Mouse (Mus musculus): ENCODE measurements around the gene Cldn18. TPM values are rescaled to one million over a fixed set of nuclear protein-coding genes. Genes with fewer than 3 reads are reported as not detected.

The Cldn18 gene
- polyA plus RNA-seq, 1 experiment from 2014 or later, result 0.17 TPM

DNA sequence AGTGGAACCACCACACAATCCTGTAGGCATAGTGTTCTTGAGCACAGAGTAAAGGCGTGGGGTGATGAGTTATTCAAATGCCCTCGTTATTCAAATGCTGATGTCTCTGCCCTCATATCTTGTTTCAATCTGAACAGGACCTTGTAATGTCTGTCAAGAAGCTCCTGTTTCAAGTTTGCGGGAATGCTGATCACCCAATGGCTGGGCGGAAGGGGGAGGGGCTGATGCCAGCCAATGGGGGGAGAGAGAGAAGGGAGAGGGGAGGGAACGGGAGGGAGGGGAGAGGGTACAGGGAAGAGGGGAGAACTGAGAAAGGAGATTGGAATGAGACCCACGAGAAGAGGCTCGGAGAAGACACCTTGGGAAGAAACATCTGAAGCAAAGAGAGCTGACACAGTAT is 22.1 kb downstream of the Cldn18 start:
- no peak overlapping the region for H3K4me2 ChIP-seq (ENCODE audit: low read depth, low read length)
- ATAC-seq (ENCODE audit: low read depth), result no peak
- no peak overlapping the region for H3K9ac ChIP-seq (ENCODE audit: low read depth, low read length)
- no peak overlapping the region for H3K4me3 ChIP-seq (ENCODE audit: low read depth, low read length)
- no peaks in the 10 kb centered on the region for H3K27me3 ChIP-seq (ENCODE audit: control insufficient read depth, insufficient read depth, low read depth, low read length)
- no peaks in the 10 kb centered on the region for H3K4me1 ChIP-seq (ENCODE audit: control insufficient read depth, low read depth, low read length)
- no peak overlapping the region for H3K27ac ChIP-seq (ENCODE audit: low read length)
- WGBS (ENCODE audit: insufficient replicate concordance), result 45% methylated on average over 7 of the region's 7 CpGs
- no peaks in the 10 kb centered on the region for H3K9me3 ChIP-seq (replicated peaks; ENCODE audit: control insufficient read depth, low read length)
- no peaks in the 10 kb centered on the region for H3K36me3 ChIP-seq (ENCODE audit: control insufficient read depth, insufficient read depth)

DNA sequence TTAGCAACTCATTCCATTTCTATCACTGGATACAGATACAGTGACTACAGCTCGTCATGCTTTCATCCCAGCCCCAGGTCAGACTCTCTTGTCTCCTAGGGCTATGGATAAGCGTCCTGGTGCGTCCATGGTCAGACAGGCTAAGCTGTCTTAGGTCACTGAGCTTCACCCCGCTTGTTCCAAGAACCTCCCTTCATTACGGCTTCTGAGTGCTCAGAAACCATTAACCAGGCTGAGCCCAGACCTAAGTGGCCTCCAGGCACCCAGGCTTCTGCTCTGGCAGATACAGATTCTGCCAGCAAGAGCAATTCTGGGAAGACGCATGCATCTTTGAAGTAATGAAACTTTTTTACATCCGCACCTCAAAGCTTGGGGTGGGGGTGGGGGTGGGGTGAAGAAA is 26.7 kb downstream of the Cldn18 start:
- no peak overlapping the region for H3K9ac ChIP-seq (ENCODE audit: low read depth, low read length)
- no peaks in the 10 kb centered on the region for H3K27me3 ChIP-seq (ENCODE audit: control insufficient read depth, insufficient read depth, low read depth, low read length)
- no peaks in the 10 kb centered on the region for H3K4me1 ChIP-seq (ENCODE audit: control insufficient read depth, low read depth, low read length)
- ATAC-seq (ENCODE audit: low read depth), result no peak
- no peak overlapping the region for H3K4me2 ChIP-seq (ENCODE audit: low read depth, low read length)
- H3K36me3 ChIP-seq (ENCODE audit: control insufficient read depth, insufficient read depth), result no peaks in the 10 kb centered on the region
- no peak overlapping the region for H3K4me3 ChIP-seq (ENCODE audit: low read depth, low read length)
- 66% methylated on average over 7 of the region's 7 CpGs for WGBS (ENCODE audit: insufficient replicate concordance)
- H3K9me3 ChIP-seq (replicated peaks; ENCODE audit: control insufficient read depth, low read length), result no peaks in the 10 kb centered on the region
- no peak overlapping the region for H3K27ac ChIP-seq (ENCODE audit: low read length)

DNA sequence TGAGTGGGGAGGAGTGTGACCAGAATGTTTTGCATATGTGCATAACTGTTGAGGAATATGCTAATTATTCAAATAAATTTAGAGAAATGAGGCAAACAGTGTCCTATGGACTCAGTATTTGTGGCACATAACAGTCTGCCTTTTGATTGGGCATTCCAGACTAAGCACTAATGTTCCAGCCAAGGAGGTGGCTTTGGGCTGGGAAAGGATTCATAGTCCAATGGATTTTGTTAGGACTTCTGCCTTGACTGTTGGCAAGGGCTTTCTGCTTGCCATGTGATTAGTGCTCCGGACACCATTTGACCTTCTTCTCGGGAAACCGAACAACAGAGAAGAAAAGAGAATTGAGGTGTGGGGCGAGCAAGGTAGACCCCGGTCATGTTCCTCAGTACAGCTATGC is 27.3 kb downstream of the Cldn18 start:
- Histone ChIP-seq H3K4me1 (ENCODE audit: control insufficient read depth, low read depth, low read length) (no peaks in the 10 kb centered on the region), H3K27ac (ENCODE audit: low read length) (no peak overlapping the region), H3K9ac (ENCODE audit: low read depth, low read length) (no peak overlapping the region), H3K27me3 (ENCODE audit: control insufficient read depth, insufficient read depth, low read depth, low read length) (no peaks in the 10 kb centered on the region), H3K4me3 (ENCODE audit: low read depth, low read length) (no peak overlapping the region), H3K36me3 (ENCODE audit: control insufficient read depth, insufficient read depth) (no peaks in the 10 kb centered on the region), H3K9me3 (replicated peaks; ENCODE audit: control insufficient read depth, low read length) (no peaks in the 10 kb centered on the region), H3K4me2 (ENCODE audit: low read depth, low read length) (no peak overlapping the region)
- no peak for ATAC-seq (ENCODE audit: low read depth)
- 70% methylated on average over 5 of the region's 5 CpGs for WGBS (ENCODE audit: insufficient replicate concordance)

DNA sequence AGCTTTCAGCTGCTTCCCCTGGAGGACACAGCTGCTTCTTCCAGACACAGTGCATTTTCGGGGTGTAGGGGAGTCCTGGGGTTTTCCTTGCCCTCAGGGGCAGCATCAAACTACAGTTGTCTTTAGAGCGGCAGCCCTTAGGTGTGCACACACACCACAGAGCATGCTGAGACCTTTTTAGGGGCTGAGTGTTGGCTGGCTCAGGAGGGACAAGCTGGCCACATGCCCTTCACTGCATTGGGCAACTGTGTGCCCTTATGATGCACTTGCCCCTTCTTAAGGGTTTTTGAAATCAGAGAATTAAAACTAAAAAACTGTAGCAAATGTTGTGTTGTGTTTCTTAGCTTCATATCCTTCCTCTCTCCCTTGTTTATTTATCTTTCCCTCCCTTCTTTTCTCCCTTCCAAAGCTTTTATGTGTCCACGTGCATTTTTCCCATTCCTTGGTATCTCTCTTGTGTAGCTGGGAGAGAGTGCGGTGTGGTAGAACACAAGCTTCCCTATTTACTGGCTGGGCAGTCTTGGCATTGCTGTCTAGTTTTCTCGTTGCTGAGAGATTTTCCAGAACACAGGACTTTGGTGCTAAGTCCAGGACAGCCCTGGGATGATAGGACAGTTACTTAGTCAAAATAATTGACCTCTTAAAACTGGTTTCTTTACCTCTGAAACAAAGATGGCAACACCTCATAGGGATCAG is 31.4 kb downstream of the Cldn18 start:
- Histone ChIP-seq H3K4me2 (ENCODE audit: low read depth, low read length) (no peak overlapping the region), H3K9me3 (replicated peaks; ENCODE audit: control insufficient read depth, low read length) (no peaks in the 10 kb centered on the region), H3K9ac (ENCODE audit: low read depth, low read length) (no peak overlapping the region), H3K4me1 (ENCODE audit: control insufficient read depth, low read depth, low read length) (no peaks in the 10 kb centered on the region), H3K36me3 (ENCODE audit: control insufficient read depth, insufficient read depth) (no peaks in the 10 kb centered on the region), H3K4me3 (ENCODE audit: low read depth, low read length) (no peak overlapping the region), H3K27ac (ENCODE audit: low read length) (no peak overlapping the region), H3K27me3 (ENCODE audit: control insufficient read depth, insufficient read depth, low read depth, low read length) (no peaks in the 10 kb centered on the region)
- WGBS (ENCODE audit: insufficient replicate concordance), result 46% methylated on average over 5 of the region's 5 CpGs
- ATAC-seq (ENCODE audit: low read depth), result no peak

DNA sequence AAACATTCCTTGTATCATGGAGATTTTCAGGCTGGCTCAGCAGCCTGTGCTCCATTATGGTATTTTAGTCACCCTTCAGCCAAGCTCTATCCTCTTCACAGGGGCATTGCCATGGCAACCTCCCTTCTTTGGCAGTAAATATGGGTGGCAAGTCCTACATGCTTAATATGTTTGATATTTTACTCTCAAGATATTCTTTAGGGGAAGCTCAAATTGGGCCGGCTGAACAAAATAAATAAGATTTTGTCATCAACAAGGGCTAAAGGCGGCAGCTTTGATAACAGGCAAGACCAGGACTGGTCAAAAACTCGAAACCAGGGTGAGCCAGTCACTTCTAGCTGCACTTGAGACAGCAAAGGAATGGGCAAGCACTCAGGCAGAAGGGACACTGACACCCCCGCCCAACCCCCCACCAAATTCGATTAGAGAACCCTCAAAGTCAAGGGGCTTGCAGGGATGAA is 32.0 kb downstream of the Cldn18 start:
- Histone ChIP-seq H3K9ac (ENCODE audit: low read depth, low read length) (no peak overlapping the region), H3K27me3 (ENCODE audit: control insufficient read depth, insufficient read depth, low read depth, low read length) (no peaks in the 10 kb centered on the region), H3K27ac (ENCODE audit: low read length) (no peak overlapping the region), H3K9me3 (replicated peaks; ENCODE audit: control insufficient read depth, low read length) (no peaks in the 10 kb centered on the region), H3K4me2 (ENCODE audit: low read depth, low read length) (no peak overlapping the region), H3K4me1 (ENCODE audit: control insufficient read depth, low read depth, low read length) (no peaks in the 10 kb centered on the region), H3K36me3 (ENCODE audit: control insufficient read depth, insufficient read depth) (no peaks in the 10 kb centered on the region), H3K4me3 (ENCODE audit: low read depth, low read length) (no peak overlapping the region)
- whole genome bisulfite sequencing (ENCODE audit: insufficient replicate concordance), result 49% methylated on average over 5 of the region's 5 CpGs
- ATAC-seq (ENCODE audit: low read depth), result no peak

DNA sequence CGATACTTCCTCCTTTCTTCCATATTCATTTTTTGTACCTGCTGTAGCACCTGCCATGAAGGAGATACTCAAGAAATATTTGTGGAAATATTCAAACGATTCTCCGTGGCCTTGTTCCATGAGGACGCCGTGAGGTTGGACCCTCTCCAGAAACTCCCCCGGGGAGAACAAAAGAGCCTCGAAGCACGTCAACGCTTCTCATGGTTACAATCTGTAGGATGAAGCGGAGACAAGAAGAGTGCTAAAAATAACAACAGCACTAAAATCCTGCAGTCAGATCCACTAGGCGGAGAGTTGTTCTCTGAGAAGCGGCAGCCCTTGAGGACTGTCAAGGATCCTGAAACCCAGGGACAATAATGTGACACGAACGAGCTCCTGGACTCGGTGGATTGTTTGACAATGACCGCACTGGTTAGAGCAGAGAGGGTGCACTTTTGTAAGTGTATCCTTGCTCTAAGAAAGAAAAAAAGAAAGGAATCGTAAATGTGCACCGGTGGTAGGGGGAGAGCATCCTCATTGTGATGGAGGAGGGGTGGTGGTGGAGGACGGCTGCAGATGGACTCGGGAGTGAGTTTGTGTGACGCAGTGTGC is 35.0 kb downstream of the Cldn18 start:
- H3K4me3 ChIP-seq (ENCODE audit: low read depth, low read length), result no peak overlapping the region

DNA sequence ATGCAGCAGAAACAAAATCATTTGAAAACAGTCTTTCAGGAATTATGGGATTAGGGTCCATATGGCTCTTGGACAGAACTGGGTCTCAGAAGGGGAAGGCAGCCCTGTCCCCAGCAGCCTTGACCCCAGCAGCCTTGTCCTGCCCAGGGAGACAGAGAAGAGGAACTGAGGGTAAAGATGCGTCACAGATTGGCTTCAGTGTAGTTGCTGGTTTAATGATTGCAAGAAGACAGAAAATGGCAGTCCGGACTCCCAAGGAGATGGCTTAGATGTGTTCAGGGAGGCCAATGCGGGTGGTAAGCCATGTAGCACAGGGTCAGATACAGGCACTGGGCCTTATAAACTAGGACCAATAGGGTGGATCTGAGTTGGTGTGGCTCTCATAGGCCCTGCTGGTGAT is 41.4 kb downstream of the Cldn18 start:
- Histone ChIP-seq H3K27ac (ENCODE audit: low read length) (no peak overlapping the region), H3K36me3 (ENCODE audit: control insufficient read depth, insufficient read depth) (no peaks in the 10 kb centered on the region), H3K4me3 (ENCODE audit: low read depth, low read length) (no peak overlapping the region), H3K27me3 (ENCODE audit: control insufficient read depth, insufficient read depth, low read depth, low read length) (no peaks in the 10 kb centered on the region), H3K9me3 (replicated peaks; ENCODE audit: control insufficient read depth, low read length) (no peaks in the 10 kb centered on the region), H3K9ac (ENCODE audit: low read depth, low read length) (no peak overlapping the region), H3K4me1 (ENCODE audit: control insufficient read depth, low read depth, low read length) (no peaks in the 10 kb centered on the region), H3K4me2 (ENCODE audit: low read depth, low read length) (no peak overlapping the region)
- WGBS (ENCODE audit: insufficient replicate concordance), result 71% methylated on average over 3 of the region's 3 CpGs
- ATAC-seq (ENCODE audit: low read depth), result no peak

More for the DNA sequence above, 35.0 kb downstream of the Cldn18 start:
- Histone ChIP-seq H3K4me2 (ENCODE audit: low read depth, low read length) (no peak overlapping the region), H3K36me3 (ENCODE audit: control insufficient read depth, insufficient read depth) (no peaks in the 10 kb centered on the region), H3K27ac (ENCODE audit: low read length) (no peak overlapping the region), H3K9ac (ENCODE audit: low read depth, low read length) (no peak overlapping the region), H3K27me3 (ENCODE audit: control insufficient read depth, insufficient read depth, low read depth, low read length) (no peaks in the 10 kb centered on the region), H3K9me3 (replicated peaks; ENCODE audit: control insufficient read depth, low read length) (no peaks in the 10 kb centered on the region), H3K4me1 (ENCODE audit: control insufficient read depth, low read depth, low read length) (no peaks in the 10 kb centered on the region)
- no peak for ATAC-seq (ENCODE audit: low read depth)
- 76% methylated on average over 21 of the region's 21 CpGs for WGBS (ENCODE audit: insufficient replicate concordance)

DNA sequence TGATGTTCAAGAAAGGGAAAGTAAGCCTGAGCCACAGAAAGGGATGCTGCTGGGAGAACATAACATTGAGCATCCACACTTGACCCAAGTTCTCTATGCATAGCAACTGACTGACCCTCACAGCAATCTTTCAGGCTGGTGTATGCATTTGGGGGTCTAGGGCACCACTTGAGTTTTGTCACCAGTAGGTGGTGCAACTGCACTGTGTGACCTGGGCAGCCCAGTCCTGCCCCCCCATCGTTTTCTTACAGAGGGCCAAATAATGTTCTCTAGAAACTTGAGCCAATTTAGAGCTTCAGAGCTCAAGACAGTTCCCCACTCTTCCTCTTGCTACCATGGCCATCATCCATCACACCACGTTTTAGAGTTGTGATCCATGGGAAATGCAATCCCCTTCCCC is 45.5 kb downstream of the Cldn18 start:
- no peak overlapping the region for H3K27ac ChIP-seq (ENCODE audit: low read length)
- no peak overlapping the region for H3K9ac ChIP-seq (ENCODE audit: low read depth, low read length)
- WGBS (ENCODE audit: insufficient replicate concordance), result 24% methylated on average over 2 of the region's 2 CpGs
- H3K27me3 ChIP-seq (ENCODE audit: control insufficient read depth, insufficient read depth, low read depth, low read length), result no peaks in the 10 kb centered on the region
- H3K4me2 ChIP-seq (ENCODE audit: low read depth, low read length), result no peak overlapping the region
- no peaks in the 10 kb centered on the region for H3K4me1 ChIP-seq (ENCODE audit: control insufficient read depth, low read depth, low read length)
- no peak for ATAC-seq (ENCODE audit: low read depth)
- H3K36me3 ChIP-seq (ENCODE audit: control insufficient read depth, insufficient read depth), result no peaks in the 10 kb centered on the region
- no peak overlapping the region for H3K4me3 ChIP-seq (ENCODE audit: low read depth, low read length)
- H3K9me3 ChIP-seq (replicated peaks; ENCODE audit: control insufficient read depth, low read length), result no peaks in the 10 kb centered on the region

DNA sequence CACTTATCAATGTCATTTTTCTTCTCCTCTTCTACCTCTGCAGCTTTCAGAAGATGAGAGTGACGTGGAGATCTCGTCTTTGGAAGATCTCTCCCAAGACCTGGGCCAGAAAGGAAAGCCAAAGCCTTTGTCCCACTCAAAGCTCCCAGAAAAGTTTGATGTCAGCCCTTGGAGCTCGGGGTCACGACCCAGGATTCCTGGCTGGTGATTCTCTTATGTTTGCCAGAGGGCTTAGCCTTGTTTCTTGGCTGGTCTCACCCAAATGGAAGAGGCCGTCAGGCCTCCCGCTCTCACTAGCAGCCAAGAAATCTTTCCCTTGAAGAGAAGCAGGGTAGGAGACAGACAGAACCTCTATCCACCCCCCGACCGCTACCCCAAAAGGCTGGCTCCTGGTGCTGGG is 49.5 kb downstream of the Cldn18 start:
- H3K36me3 ChIP-seq (ENCODE audit: control insufficient read depth, insufficient read depth), result no peaks in the 10 kb centered on the region
- H3K27ac ChIP-seq (ENCODE audit: low read length), result no peak overlapping the region
- no peak for ATAC-seq (ENCODE audit: low read depth)
- no peak overlapping the region for H3K4me2 ChIP-seq (ENCODE audit: low read depth, low read length)
- no peak overlapping the region for H3K9ac ChIP-seq (ENCODE audit: low read depth, low read length)
- WGBS (ENCODE audit: insufficient replicate concordance), result 69% methylated on average over 8 of the region's 8 CpGs
- H3K27me3 ChIP-seq (ENCODE audit: control insufficient read depth, insufficient read depth, low read depth, low read length), result no peaks in the 10 kb centered on the region
- no peak overlapping the region for H3K4me3 ChIP-seq (ENCODE audit: low read depth, low read length)
- H3K4me1 ChIP-seq (ENCODE audit: control insufficient read depth, low read depth, low read length), result no peaks in the 10 kb centered on the region
- H3K9me3 ChIP-seq (replicated peaks; ENCODE audit: control insufficient read depth, low read length), result no peaks in the 10 kb centered on the region
